Mouse (Mus musculus) mesoderm, embryonic 11.5 days (tissue): ENCODE results near the gene Zdhhc17.

Source experiments
- DNase-seq: peaks from one replicate; pipeline ENCODE4 v3.0.0-alpha.2; 2012; ENCODE audit warnings: low read depth, low spot score

Gene Zdhhc17

GRCm38 (mm10) chr10:111005611-111006488 lies 4.1 kb downstream of the Zdhhc17 start:
- DNase-seq, result no peak

- DNase-seq, result no peak
These were observed 5.7 kb downstream of the Zdhhc17 start for GRCm38 (mm10) chr10:111004220-111004619.

GRCm38 (mm10) chr10:110999201-110999600 lies 10.7 kb downstream of the Zdhhc17 start:
- no peak for DNase-seq

- DNase-seq, result no peak
These were observed 12.8 kb downstream of the Zdhhc17 start for GRCm38 (mm10) chr10:110997180-110997579.

- DNase-seq, result peak; percentile 23
These were observed 15.2 kb downstream of the Zdhhc17 start for GRCm38 (mm10) chr10:110994761-110995160.

GRCm38 (mm10) chr10:110993249-110993648 lies 16.7 kb downstream of the Zdhhc17 start:
- no peak for DNase-seq

GRCm38 (mm10) chr10:110992047-110992431 lies 17.9 kb downstream of the Zdhhc17 start:
- no peak for DNase-seq

- DNase-seq, result no peak
These were observed 18.5 kb downstream of the Zdhhc17 start for GRCm38 (mm10) chr10:110991307-110992046.

GRCm38 (mm10) chr10:110989729-110990128 lies 20.2 kb downstream of the Zdhhc17 start:
- no peak for DNase-seq

- no peak for DNase-seq
These were observed 23.3 kb downstream of the Zdhhc17 start for GRCm38 (mm10) chr10:110986682-110987081.

- no peak for DNase-seq
These were observed 27.2 kb downstream of the Zdhhc17 start for GRCm38 (mm10) chr10:110982771-110983170.

- no peak for DNase-seq
These were observed 29.5 kb downstream of the Zdhhc17 start for GRCm38 (mm10) chr10:110980441-110980840.

GRCm38 (mm10) chr10:110979431-110979830 lies 30.5 kb downstream of the Zdhhc17 start:
- no peak for DNase-seq

GRCm38 (mm10) chr10:110977379-110977778 lies 32.6 kb downstream of the Zdhhc17 start:
- DNase-seq, result no peak

- peak; percentile 70 for DNase-seq
These were observed 33.9 kb downstream of the Zdhhc17 start for GRCm38 (mm10) chr10:110976046-110976445.

- no peak for DNase-seq
These were observed 35.1 kb downstream of the Zdhhc17 start for GRCm38 (mm10) chr10:110974885-110975284.

- DNase-seq, result peak; percentile 36
These were observed 35.5 kb downstream of the Zdhhc17 start for GRCm38 (mm10) chr10:110974463-110974862.

GRCm38 (mm10) chr10:110971998-110972397 lies 37.9 kb downstream of the Zdhhc17 start:
- DNase-seq, result no peak

- DNase-seq, result no peak
These were observed 38.5 kb downstream of the Zdhhc17 start for GRCm38 (mm10) chr10:110971483-110971882.

GRCm38 (mm10) chr10:110971044-110971443 lies 38.9 kb downstream of the Zdhhc17 start:
- no peak for DNase-seq

- DNase-seq, result no peak
These were observed 47.8 kb downstream of the Zdhhc17 start for GRCm38 (mm10) chr10:110962172-110962571.

- DNase-seq, result no peak
These were observed 49.1 kb downstream of the Zdhhc17 start for GRCm38 (mm10) chr10:110960841-110961240.

GRCm38 (mm10) chr10:110959781-110960180 lies 50.2 kb downstream of the Zdhhc17 start:
- DNase-seq, result no peak
